In the genomic region with DNA sequence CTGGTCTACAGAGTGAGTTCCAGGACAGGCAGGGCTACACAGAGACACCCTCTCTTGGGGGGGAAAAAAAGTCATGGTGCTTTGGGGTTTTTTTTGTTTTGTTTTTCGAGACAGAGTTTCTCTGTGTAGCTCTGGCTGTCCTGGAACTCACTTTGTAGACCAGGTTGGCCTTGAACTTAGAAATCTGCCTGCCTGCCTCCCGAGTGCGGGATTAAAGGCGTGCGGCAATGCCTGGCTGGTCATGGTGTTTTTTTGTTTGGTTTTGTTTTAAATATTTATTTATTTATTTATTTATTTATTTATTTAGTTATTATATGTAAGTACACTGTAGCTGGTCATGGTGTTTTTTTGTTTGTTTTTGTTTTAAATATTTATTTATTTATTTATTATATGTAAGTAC, we compare ENCODE assay signal across 1 mouse cellular context. TPM values are rescaled to one million over a fixed set of nuclear protein-coding genes. Genes with fewer than 3 reads are reported as not detected.
"Had no signal": no experiment of that assay in that cellular context is flagged by ENCODE, and none has a peak within 500 bp of the region (broad histone marks: within the 10 kb centered on the region; RNA-seq: fewer than 3 reads in every experiment).

No protein-coding gene starts in this region.

RNA-seq across cellular contexts. Expression of a gene that starts 47.5 kb away (rescaled TPM):
- polyA plus RNA-seq: neural tube, embryonic 13.5 days had no signal
